Mouse (Mus musculus) small intestine, adult 2 months (tissue): Measurements from ENCODE around the gene Vmn2r101.

Source experiments
- CTCF ChIP-seq: fragments of 200-500 bp; IDR thresholded peaks from 2 replicates; pipeline ENCODE4 v1.5.1; 2012; ENCODE audit warnings: low read depth, mild to moderate bottlenecking, control low read depth, inconsistent platforms, low read length, moderate library complexity, mixed read lengths; ENCODE audit not compliant: insufficient replicate concordance, insufficient read length; ENCODE audit errors: extremely low read depth
- POLR2A ChIP-seq: fragments of 200-500 bp; IDR thresholded peaks from 2 replicates; pipeline ENCODE4 v1.6.1; 2012; ENCODE audit warnings: low read depth, mild to moderate bottlenecking, control low read depth, inconsistent platforms, low read length, moderate library complexity

GRCm38 (mm10) chr17:19658447-19658846, 81.4 kb downstream of the Vmn2r101 start:
- TF ChIP-seq CTCF: no peak
- no peak for TF ChIP-seq POLR2A
